Mouse (Mus musculus) adrenal gland, postnatal 0 days (tissue): ENCODE results near the gene Gm17677. TPM values are rescaled to one million over a fixed set of nuclear protein-coding genes. Genes with fewer than 3 reads are reported as not detected.

ENCODE experiments used
- polyA plus RNA-seq: library from polyadenylated mRNA; unstranded; fragments of >200 nt; fragmentation: Nextera tagmentation; extraction: Ambion mirVana; gene quantifications from 2 replicates; pipeline ENCODE4 v1.2.1, GENCODE M21; 2015

Gm17677 gene
- not detected in 2 replicates for polyA plus RNA-seq

DNA sequence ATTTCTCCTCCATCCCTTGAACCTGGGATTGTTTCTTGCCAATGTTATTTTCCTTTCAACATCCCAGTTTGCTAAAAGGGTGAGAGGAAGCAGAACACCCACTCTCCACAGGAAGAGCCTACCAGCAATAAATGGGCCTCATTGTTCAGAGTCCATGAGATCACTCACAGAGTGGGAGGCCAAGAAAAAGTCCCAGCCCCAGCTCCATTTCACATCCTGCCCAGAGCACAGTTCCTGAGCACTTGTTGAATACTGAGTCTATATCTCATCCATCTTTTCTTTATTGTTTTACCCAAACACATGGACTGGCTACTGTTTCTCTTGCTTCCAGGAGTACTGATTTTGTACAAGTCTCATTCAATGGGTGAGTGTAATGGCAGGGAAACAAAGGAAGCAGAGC, at the start of gene Gm17677:
Gene Gm17677, plus strand, starts transcription at position 301 of the 400 bp plus-strand sequence.

DNA sequence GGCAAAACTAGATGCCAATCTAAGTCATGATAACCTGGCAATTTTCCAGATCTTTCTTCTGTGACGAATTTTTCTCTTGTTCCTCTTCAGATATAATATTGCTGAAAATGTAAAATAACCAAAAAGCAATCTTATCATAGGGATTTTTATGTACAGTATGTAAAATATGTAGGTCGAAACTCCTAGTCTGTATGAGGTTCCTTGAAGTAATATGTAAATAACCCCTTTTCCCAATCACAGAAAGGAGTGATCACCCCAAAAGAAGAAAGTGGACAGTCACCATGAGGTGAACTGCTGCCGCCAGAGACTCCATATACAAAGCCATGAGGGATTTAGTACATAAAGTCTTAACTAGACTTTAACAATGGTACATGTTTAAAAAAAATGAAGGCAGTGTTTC, 37.2 kb downstream of the Gm17677 start, which contains the start of gene Gm17727:
Gene Gm17727, minus strand, starts transcription at position 101 of the 400 bp plus-strand sequence.

DNA sequence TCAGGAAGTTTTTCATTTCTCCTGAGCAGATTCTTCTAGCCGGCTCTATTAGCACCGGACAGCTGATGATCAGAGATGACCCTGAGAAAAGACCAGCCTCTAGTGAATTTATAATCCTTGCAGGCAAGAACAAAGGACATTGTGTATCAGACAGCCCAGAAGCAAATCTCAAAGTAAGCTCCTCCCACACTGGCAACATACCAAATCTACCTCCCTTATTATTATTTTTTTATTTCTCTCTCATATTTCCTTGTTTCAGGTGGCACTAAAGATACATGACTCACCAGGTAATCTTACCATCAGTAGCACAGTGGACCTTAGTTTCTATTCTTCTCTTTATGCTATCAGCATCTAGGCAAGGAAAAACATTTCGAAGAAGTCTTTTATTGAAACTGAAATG, 49.2 kb downstream of the Gm17677 start, which contains the start of the genes Gm27235 and D730048I06Rik:
Gene Gm27235, minus strand, starts transcription at position 101 of the 400 bp plus-strand sequence.
Gene D730048I06Rik, minus strand, starts transcription at position 112 of the 400 bp plus-strand sequence.

Other genes with a start within 250 kb of the Gm17677 start
- gene Gm1113, start 222.8 kb upstream of the Gm17677 start, polyA plus RNA-seq, result not detected in 2 replicates
- 1.8 and 3.6 TPM in 2 replicates for gene Ddx25, start 182.5 kb upstream of the Gm17677 start, polyA plus RNA-seq
- gene Pus3, start 182.5 kb upstream of the Gm17677 start, polyA plus RNA-seq, result 10.7 and 11.9 TPM in 2 replicates
- 0.15 and 0.27 TPM in 2 replicates for gene Pate2, start 170.8 kb upstream of the Gm17677 start, polyA plus RNA-seq
- gene Hyls1, start 170.7 kb upstream of the Gm17677 start, polyA plus RNA-seq, result 7.3 and 8.3 TPM in 2 replicates
- gene Pate4, start 129.1 kb upstream of the Gm17677 start, polyA plus RNA-seq, result not detected in 2 replicates
- not detected in 2 replicates for gene Pate3, start 92.8 kb upstream of the Gm17677 start, polyA plus RNA-seq
- not detected in 2 replicates for gene Pate1, start 53.7 kb upstream of the Gm17677 start, polyA plus RNA-seq
- not detected in 2 replicates for gene Gm17727, start 37.1 kb downstream of the Gm17677 start, polyA plus RNA-seq
- gene Gm27235, start 49.1 kb downstream of the Gm17677 start, polyA plus RNA-seq, result not detected in 2 replicates
- gene D730048I06Rik, start 49.1 kb downstream of the Gm17677 start, polyA plus RNA-seq, result not detected in 2 replicates
- gene 9230110F15Rik, start 103.1 kb downstream of the Gm17677 start, polyA plus RNA-seq, result not detected in 2 replicates
- gene 9230113P08Rik, start 167.4 kb downstream of the Gm17677 start, polyA plus RNA-seq, result not detected in 2 replicates